Mouse (Mus musculus) adrenal gland, postnatal 25 days (tissue): ENCODE results near the gene Syvn1. TPM values are rescaled to one million over a fixed set of nuclear protein-coding genes. Genes with fewer than 3 reads are reported as not detected.

Experiments
- DNase-seq: peaks from one replicate; pipeline ENCODE4 v3.0.0; 2021; ENCODE audit warnings: mixed read lengths
- microRNA-seq, 2 experiments: library from miRNA; unstranded; fragments of <30 nt; microRNA quantifications; one replicate each; pipeline ENCODE4 v1.2.0; 2021
- total RNA-seq: library from RNA; stranded (reverse); gene quantifications from 2 replicates; pipeline ENCODE4 v1.2.3, GENCODE M21; 2021

Gene Syvn1
- total RNA-seq, 1 experiment from 2014 or later, result 59.7 TPM

GRCm38 (mm10) chr19:6069851-6070250, 23.5 kb downstream of the Syvn1 start:
- DNase-seq, result no peak

DNA sequence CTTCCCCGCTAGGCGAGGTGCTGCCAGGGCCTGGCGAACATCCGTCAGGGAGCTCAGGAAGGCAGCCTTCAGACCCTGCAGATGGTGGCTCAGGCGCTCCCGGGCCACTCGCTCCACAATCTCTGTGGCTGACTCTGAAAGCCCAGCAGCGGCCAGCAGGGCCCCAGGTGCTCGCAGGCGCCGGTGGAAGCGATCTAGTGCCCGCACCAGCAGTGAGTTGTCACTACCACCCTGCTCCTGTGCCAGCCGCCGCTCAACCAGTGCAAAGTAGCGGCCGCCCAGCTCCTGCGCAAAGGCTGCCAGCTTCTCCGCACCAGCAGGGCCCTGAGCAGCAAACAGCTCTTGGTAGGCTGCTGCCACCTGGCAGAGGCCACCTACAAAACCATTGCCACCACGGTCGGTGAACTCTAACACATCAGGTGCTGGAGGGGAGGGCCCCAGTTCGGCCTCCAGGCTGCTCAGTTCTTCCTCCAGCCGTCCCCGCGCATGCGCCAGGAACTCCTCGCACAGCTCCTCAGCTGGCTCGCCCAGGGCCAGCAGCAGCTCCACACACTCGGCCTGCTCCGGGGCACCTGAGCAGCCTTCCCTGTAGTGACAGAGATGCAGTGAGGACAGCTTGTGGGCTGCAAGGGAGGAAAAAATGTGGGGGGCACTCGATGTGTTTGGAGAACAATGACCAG, 24.3 kb downstream of the Syvn1 start:
- no peak for DNase-seq

DNA sequence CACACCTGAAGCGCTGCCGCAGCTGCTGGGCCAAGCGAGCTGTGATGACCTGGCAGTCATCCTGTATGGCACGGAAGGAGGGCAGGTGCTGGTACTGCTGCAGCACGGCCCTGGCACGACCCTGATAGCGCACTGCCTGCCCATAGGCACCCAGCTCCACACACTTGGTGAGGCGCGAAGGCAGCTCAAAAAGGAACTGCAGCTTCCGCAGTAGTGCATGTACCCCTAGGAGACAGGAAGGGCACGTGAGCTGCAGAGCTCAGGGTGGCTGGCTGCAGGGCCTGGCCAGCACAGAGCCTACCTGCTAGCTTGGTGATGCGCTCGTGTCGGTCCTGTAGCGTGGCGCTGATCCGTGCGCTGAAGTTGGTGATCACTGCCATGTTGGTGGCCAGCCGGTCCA, 24.9 kb downstream of the Syvn1 start:
- no peak for DNase-seq

GRCm38 (mm10) chr19:6073889-6074288, 27.5 kb downstream of the Syvn1 start:
- no peak for DNase-seq

DNA sequence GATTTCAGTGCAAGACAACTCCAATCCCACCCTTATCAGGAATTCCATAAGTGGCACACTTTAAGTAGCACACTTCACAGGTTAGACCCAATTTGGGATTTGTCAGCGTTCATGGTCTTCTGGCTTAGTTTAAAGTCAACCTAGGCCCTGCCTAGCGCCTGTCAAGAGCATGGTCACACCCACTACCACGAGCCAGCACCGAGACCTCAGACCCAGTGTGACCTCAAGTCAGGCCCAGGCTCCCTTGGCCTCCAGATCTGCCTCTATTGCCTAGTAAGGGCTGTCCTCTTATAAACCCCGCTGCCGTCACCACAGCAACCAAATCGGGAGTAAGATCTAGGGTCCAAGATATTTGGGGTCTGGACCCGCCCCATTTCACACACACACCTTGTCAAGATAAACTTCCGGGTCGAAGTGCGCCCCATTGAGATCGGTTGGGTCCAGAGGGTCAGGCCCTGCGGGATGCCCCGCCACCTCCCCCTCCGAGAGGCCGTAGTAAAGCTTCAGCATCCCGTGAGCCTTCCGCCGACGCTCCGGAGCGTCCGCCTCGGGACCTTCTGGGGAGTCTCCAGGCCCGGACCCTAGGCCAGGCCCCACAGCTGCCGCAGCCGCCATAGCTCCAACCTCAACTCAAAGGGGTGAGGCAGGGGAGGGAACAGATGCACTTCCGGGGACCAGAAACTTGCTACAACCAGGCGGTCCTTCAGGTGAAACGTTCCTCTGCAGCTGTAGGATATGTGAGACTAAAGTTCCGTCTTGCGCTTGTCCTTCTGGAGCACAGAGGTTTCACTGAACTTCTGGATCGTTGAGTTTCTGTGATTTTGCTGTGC, 30.4 kb downstream of the Syvn1 start, which contains the start of gene Vps51:
TSS of gene Vps51 (minus strand) at position 668 of the 830 bp plus-strand sequence.
- peak; percentile 72 for DNase-seq

- DNase-seq, result no peak
These were observed 33.7 kb downstream of the Syvn1 start, which contains the start of gene Tmem262 for GRCm38 (mm10) chr19:6079983-6080480. Gene Tmem262 (plus strand): TSS chr19:6080033.

GRCm38 (mm10) chr19:6082156-6082555, 35.8 kb downstream of the Syvn1 start, which contains the start of gene Gm28374:
Gene Gm28374 (minus strand): TSS chr19:6082256.
- DNase-seq, result no peak

DNA sequence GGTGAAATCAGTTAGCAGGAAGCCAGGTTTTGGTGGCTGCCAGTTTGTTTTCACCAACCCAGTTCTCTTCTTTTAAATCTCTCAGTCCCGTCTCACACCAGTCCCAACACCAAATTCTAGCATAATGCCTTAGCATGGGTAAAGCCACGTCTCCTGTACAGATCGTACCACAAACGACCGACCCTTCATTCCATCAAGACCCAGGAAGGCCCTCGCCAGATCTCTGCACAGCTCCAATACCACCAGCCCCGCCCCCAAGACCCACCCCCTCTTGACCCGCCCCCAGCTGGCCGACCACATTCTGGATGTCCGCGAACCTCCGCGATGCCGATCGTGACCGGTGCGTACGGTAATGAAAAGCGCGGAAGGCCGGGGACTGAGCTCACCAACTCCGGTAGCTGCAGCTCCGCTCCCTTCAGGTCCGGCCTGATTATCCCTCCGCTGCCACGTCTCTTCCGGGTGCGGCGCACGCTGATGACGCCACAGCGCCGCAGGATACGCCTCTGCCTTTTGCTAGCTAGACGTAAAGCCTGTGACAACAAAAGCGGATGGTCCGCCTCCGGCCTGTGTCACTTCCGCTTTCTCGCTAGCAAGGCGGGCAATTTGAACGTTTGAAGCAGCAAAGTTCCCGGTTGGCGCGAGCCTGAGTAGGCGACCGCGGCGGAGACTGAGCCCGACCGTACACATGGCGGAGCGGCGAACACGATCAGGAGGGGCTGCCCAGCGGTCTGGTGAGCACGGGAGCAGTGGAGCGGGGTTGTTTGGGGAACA, 38.3 kb downstream of the Syvn1 start, which contains the start of the genes Zfpl1 and Cdca5:
TSS of gene Zfpl1 (minus strand) at position 479 of the 771 bp plus-strand sequence.
TSS of gene Cdca5 (plus strand) at position 506 of the 771 bp plus-strand sequence.
- DNase-seq, result peak; percentile 94

GRCm38 (mm10) chr19:6085417-6085879, 39.1 kb downstream of the Syvn1 start:
- peak; percentile 48 for DNase-seq

- DNase-seq, result no peak
These were observed 42.5 kb downstream of the Syvn1 start for GRCm38 (mm10) chr19:6088841-6089240.

DNA sequence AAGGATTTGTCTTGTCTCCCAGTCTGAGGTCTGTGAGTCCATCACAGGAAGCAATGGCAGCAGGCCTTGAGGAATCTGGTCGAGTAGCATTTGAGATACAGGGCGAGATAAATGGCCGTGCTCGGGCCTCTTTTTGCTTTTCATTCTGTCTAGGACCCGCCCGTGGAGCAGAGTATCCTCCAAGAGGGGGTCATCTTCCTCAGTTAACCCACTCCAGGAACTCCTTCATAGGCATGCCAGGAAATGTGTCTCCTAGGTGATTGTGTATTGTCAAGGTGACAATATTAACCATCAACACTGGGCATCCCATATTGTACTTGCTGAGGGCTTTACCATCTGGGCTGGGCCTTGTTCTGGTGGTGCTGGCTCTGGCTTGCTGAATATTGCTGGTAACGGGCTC, 47.7 kb downstream of the Syvn1 start, which contains the start of gene AC131692.1:
TSS of gene AC131692.1 (plus strand) at position 301 of the 400 bp plus-strand sequence.
- DNase-seq, result no peak

GRCm38 (mm10) chr19:6097847-6098246, 51.5 kb downstream of the Syvn1 start:
- no peak for DNase-seq

DNA sequence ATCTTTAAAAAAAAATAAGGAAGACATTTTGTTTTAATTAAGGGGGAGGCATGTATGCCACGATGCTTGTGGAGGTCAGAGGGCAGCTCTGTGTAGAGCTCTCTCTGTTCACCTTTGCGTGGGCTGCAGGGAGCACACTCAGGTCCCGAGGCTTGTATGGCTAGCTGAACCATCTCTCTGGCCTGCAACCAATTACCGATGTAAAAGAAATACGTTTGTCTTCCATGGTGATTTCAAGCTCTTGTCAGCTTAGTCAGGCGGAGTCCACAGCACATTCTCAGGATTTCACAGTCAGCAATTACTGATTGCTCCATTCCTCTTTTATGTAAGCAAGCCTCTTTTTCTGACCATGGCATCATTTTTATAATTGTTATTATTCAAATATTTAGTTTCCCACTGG, 54.8 kb downstream of the Syvn1 start:
- no peak for DNase-seq

- no peak for DNase-seq
These were observed 55.9 kb downstream of the Syvn1 start for GRCm38 (mm10) chr19:6102169-6102853.

Small RNA genes lying within 50 kb of the gene (microRNA-seq; reads per million reads assigned to microRNA genes)
- gene Mir6988, result 1.1 to 1.7 reads per million in 2 experiments

Other genes with a start within 250 kb of the Syvn1 start
- 40.4 and 63.3 TPM in 2 replicates for gene Frmd8, start 171.3 kb upstream of the Syvn1 start, total RNA-seq
- 39.1 and 39.7 TPM in 2 replicates for gene Slc25a45, start 168.8 kb upstream of the Syvn1 start, total RNA-seq
- 1.3 and 2.0 TPM in 2 replicates for gene Tigd3, start 152.4 kb upstream of the Syvn1 start, total RNA-seq
- 88.9 and 103 TPM in 2 replicates for gene Dpf2, start 133.6 kb upstream of the Syvn1 start, total RNA-seq
- 6.2 and 8.5 TPM in 2 replicates for gene Cdc42ep2, start 121.8 kb upstream of the Syvn1 start, total RNA-seq
- 28.4 and 29.6 TPM in 2 replicates for gene Pola2, start 82.4 kb upstream of the Syvn1 start, total RNA-seq
- gene Slc22a20, start 60.4 kb upstream of the Syvn1 start, total RNA-seq, result not detected in 2 replicates
- gene Capn1, start 30.7 kb upstream of the Syvn1 start, total RNA-seq, result 28.0 and 40.2 TPM in 2 replicates
- 65.2 and 65.7 TPM in 2 replicates for gene Mrpl49, start 11.2 kb downstream of the Syvn1 start, total RNA-seq
- gene Fau, start 11.3 kb downstream of the Syvn1 start, total RNA-seq, result 891 and 1,016 TPM in 2 replicates
- 34.6 TPM in 2 replicates for gene Znhit2, start 14.6 kb downstream of the Syvn1 start, total RNA-seq
- 59.9 and 66.0 TPM in 2 replicates for gene Tm7sf2, start 21.8 kb downstream of the Syvn1 start, total RNA-seq
- gene Vps51, start 30.7 kb downstream of the Syvn1 start, total RNA-seq, result 68.8 and 80.9 TPM in 2 replicates
- gene Tmem262, start 33.5 kb downstream of the Syvn1 start, total RNA-seq, result 0.85 TPM in 1 of 2 replicates, not detected in the other
- not detected in 2 replicates for gene Gm28374, start 35.7 kb downstream of the Syvn1 start, total RNA-seq
- 41.9 and 43.0 TPM in 2 replicates for gene Zfpl1, start 38.4 kb downstream of the Syvn1 start, total RNA-seq
- 3.0 and 4.1 TPM in 2 replicates for gene Cdca5, start 38.4 kb downstream of the Syvn1 start, total RNA-seq
- not detected in 2 replicates for gene AC131692.1, start 47.8 kb downstream of the Syvn1 start, total RNA-seq
- 0.24 and 0.38 TPM in 2 replicates for gene Naaladl1, start 59.2 kb downstream of the Syvn1 start, total RNA-seq
- 15.1 and 19.5 TPM in 2 replicates for gene Sac3d1, start 72.1 kb downstream of the Syvn1 start, total RNA-seq
- 23.5 and 26.9 TPM in 2 replicates for gene Snx15, start 81.7 kb downstream of the Syvn1 start, total RNA-seq
- 1.00 and 2.1 TPM in 2 replicates for gene Batf2, start 94.4 kb downstream of the Syvn1 start, total RNA-seq
- gene Arl2, start 95.0 kb downstream of the Syvn1 start, total RNA-seq, result 74.5 and 74.7 TPM in 2 replicates
- 0.76 and 2.9 TPM in 2 replicates for gene Majin, start 137.8 kb downstream of the Syvn1 start, total RNA-seq
- gene Gpha2, start 179.8 kb downstream of the Syvn1 start, total RNA-seq, result 20.1 and 25.8 TPM in 2 replicates
- gene Ppp2r5b, start 189.3 kb downstream of the Syvn1 start, total RNA-seq, result 95.5 and 103 TPM in 2 replicates
- 33.8 and 47.0 TPM in 2 replicates for gene Atg2a, start 195.1 kb downstream of the Syvn1 start, total RNA-seq
- 101 and 126 TPM in 2 replicates for gene Ehd1, start 230.1 kb downstream of the Syvn1 start, total RNA-seq